Mouse (Mus musculus): ENCODE data around the gene Trak1. TPM values are rescaled to one million over a fixed set of nuclear protein-coding genes. Genes with fewer than 3 reads are reported as not detected.

Gene Trak1
- polyA plus RNA-seq, 1 experiment from 2014 or later = 20.8 TPM

DNA sequence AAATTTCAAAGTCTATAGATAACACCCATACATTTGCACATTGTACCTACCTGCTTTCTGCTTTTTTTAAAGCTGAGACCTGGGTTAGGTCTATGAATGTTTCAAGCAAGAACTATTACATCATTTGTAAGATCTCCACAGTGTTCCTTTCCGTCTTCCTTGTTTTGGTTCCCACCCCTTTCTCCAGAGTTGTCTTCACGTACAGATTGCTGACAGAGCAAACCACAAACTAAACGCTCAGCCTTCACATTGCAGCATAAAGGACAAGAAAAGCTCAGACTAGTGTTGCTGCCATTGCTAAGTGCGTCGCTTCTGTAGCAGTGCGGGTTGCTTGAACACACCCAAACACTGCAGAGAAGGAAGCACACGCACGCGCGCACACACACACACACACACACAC is 32.0 kb upstream of the Trak1 start:
- no peaks in the 10 kb centered on the region for H3K4me1 ChIP-seq (ENCODE audit: insufficient read depth)
- no peak for ATAC-seq (ENCODE audit: insufficient read depth)
- no peaks in the 10 kb centered on the region for H3K27me3 ChIP-seq (ENCODE audit: insufficient read depth, low read length)
- H3K4me2 ChIP-seq = no peak overlapping the region
- peaks cover 7% of the 10 kb centered on the region; the same call in 1 of the 2 replicates for H3K36me3 ChIP-seq (ENCODE audit: insufficient read depth)
- DNase-seq = no peak
- H3K9ac ChIP-seq = no peak overlapping the region
- no peak overlapping the region for H3K4me3 ChIP-seq (ENCODE audit: low read depth, low read length)
- 69% methylated on average over 10 of the region's 10 CpGs for WGBS
- no peaks in the 10 kb centered on the region for H3K9me3 ChIP-seq (ENCODE audit: low read depth, low read length)
- H3K27ac ChIP-seq (ENCODE audit: low read depth) = no peak overlapping the region
- no peak for TF ChIP-seq CTCF (IDR thresholded peaks at IDR 0.05; ENCODE audit: low read depth)

DNA sequence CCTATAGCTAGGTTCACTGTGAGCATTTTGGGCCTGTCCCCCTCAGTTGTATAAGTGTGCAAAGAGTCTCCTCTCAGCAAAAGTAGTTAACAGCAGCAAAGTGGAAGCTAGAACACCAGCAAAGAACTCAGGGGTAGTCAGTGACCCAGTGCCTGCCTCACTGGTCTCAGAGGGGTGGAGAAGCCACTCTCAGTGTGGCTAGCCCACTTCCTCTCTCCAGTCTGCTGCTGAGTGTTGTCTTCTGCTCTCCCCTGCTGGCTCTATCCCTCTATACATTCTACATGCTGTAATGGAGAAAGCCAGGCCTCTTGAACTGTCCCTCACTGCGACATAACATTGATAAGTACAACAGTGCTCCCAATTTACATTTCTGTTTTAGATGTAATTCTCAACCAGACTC is 26.2 kb upstream of the Trak1 start:
- H3K4me1 ChIP-seq (ENCODE audit: insufficient read depth) = no peaks in the 10 kb centered on the region
- 70% methylated on average over 1 of the region's 1 CpGs for WGBS
- no peak overlapping the region for H3K4me2 ChIP-seq
- H3K27me3 ChIP-seq (ENCODE audit: insufficient read depth, low read length) = no peaks in the 10 kb centered on the region
- no peak for TF ChIP-seq CTCF (IDR thresholded peaks at IDR 0.05; ENCODE audit: low read depth)
- no peak overlapping the region for H3K9ac ChIP-seq
- DNase-seq (no peak), ATAC-seq (ENCODE audit: insufficient read depth) (no peak)
- no peak overlapping the region for H3K4me3 ChIP-seq (ENCODE audit: low read depth, low read length)
- H3K9me3 ChIP-seq (ENCODE audit: low read depth, low read length) = no peaks in the 10 kb centered on the region
- no peak overlapping the region for H3K27ac ChIP-seq (ENCODE audit: low read depth)
- no peaks in the 10 kb centered on the region for H3K36me3 ChIP-seq (ENCODE audit: insufficient read depth)

GRCm38 (mm10) chr9:121271561-121271960 is 25.7 kb upstream of the Trak1 start:
- Histone ChIP-seq H3K4me3 (ENCODE audit: low read depth, low read length) (no peak overlapping the region), H3K36me3 (ENCODE audit: insufficient read depth) (no peaks in the 10 kb centered on the region), H3K4me2 (no peak overlapping the region), H3K4me1 (ENCODE audit: insufficient read depth) (no peaks in the 10 kb centered on the region), H3K27me3 (ENCODE audit: insufficient read depth, low read length) (no peaks in the 10 kb centered on the region), H3K9me3 (ENCODE audit: low read depth, low read length) (no peaks in the 10 kb centered on the region), H3K27ac (ENCODE audit: low read depth) (no peak overlapping the region), H3K9ac (no peak overlapping the region)
- TF ChIP-seq CTCF (IDR thresholded peaks at IDR 0.05; ENCODE audit: low read depth) = no peak
- ATAC-seq (ENCODE audit: insufficient read depth) (peak; percentile 82), DNase-seq (peak; percentile 30)
- WGBS = 38% methylated on average over 4 of the region's 4 CpGs

- TF ChIP-seq CTCF (IDR thresholded peaks at IDR 0.05; ENCODE audit: low read depth) = no peak
- no peak overlapping the region for H3K27ac ChIP-seq (ENCODE audit: low read depth)
- ATAC-seq (ENCODE audit: insufficient read depth) = no peak
- peak overlapping the region; percentile 56 for H3K4me3 ChIP-seq (ENCODE audit: low read depth, low read length)
- 11% methylated on average over 15 of the region's 15 CpGs for WGBS
- no peak for DNase-seq
- peak overlapping the region; percentile 89 for H3K4me2 ChIP-seq
- no peaks in the 10 kb centered on the region for H3K9me3 ChIP-seq (ENCODE audit: low read depth, low read length)
- peak overlapping the region; percentile 55 for H3K9ac ChIP-seq
- no peaks in the 10 kb centered on the region for H3K27me3 ChIP-seq (ENCODE audit: insufficient read depth, low read length)
- H3K36me3 ChIP-seq (ENCODE audit: insufficient read depth) = no peaks in the 10 kb centered on the region
- no peaks in the 10 kb centered on the region for H3K4me1 ChIP-seq (ENCODE audit: insufficient read depth)
Observed at GRCm38 (mm10) chr9:121276745-121277117, 20.6 kb upstream of the Trak1 start.

DNA sequence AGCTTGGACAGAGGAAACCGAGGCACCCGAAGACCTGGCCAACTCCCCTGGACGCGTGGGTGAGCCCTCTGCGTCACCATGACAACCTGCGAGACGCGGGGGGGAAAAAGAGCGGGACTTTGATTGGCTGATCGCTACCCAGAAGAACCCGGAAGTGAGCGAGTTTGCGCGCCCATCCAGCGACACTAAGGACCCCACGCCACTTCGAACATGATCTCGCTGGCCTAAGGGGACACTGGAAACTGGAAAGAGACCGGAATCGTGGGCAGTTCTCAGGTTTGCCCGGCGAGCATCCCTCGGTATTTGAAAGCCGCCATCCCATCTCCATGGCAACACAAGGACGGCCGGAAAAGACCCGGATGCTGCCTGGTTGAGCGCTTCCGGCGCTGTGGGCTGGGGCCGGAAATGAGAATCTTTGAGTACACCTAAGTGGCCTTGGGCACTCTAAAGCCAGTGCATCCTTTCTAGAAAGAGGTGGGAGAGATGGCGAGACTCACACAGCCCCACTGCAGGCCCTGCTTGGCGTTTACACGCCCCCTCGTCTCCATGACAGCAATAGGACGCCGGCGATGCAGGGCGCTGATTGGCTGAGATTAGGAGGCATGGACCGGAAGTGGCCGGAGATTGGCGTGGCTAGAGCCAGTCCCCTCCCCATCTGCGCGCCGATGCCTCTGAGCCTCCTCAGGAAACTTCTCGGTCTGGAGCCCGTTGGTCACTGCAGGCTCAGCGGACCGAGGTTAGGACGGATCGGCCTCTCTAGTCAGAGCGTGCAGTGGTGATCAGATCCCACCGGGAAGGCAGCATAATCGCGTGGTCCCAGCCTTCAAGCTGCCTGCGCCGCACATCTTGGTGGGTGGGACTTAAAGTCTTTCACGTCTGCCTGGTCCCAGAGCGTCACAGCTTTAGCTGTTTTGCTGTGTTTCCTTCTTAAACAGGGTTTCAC is 19.9 kb upstream of the Trak1 start, which contains the start of gene Ulk4:
TSS of gene Ulk4 (minus strand) at position 80 of the 943 bp plus-strand sequence.
- peak; percentile 96 for DNase-seq
- Histone ChIP-seq H3K9me3 (ENCODE audit: low read depth, low read length) (no peaks in the 10 kb centered on the region), H3K4me1 (ENCODE audit: insufficient read depth) (no peaks in the 10 kb centered on the region), H3K9ac (peak within 1 kb of the TSS; percentile 55), H3K27me3 (ENCODE audit: insufficient read depth, low read length) (no peaks in the 10 kb centered on the region), H3K4me2 (peak within 1 kb of the TSS; percentile 89), H3K36me3 (ENCODE audit: insufficient read depth) (no peaks in the 10 kb centered on the region), H3K4me3 (ENCODE audit: low read depth, low read length) (peak within 1 kb of the TSS; percentile 56), H3K27ac (ENCODE audit: low read depth) (peak within 1 kb of the TSS; percentile 74)
- peak; percentile 97 for ATAC-seq (ENCODE audit: insufficient read depth)
- WGBS = under 1% methylated on average over 59 of the region's 59 CpGs
- TF ChIP-seq CTCF (IDR thresholded peaks at IDR 0.05; ENCODE audit: low read depth) = no peak

- no peak for DNase-seq
- no peaks in the 10 kb centered on the region for H3K4me1 ChIP-seq (ENCODE audit: insufficient read depth)
- H3K36me3 ChIP-seq (ENCODE audit: insufficient read depth) = no peaks in the 10 kb centered on the region
- no peak for TF ChIP-seq CTCF (IDR thresholded peaks at IDR 0.05; ENCODE audit: low read depth)
- H3K9me3 ChIP-seq (ENCODE audit: low read depth, low read length) = peaks cover 6% of the 10 kb centered on the region; the same call in 1 of the 2 replicates
- 74% methylated on average over 5 of the region's 5 CpGs for WGBS
- H3K9ac ChIP-seq = no peak overlapping the region
- no peak for ATAC-seq (ENCODE audit: insufficient read depth)
- no peak overlapping the region for H3K27ac ChIP-seq (ENCODE audit: low read depth)
- H3K4me2 ChIP-seq = no peak overlapping the region
- no peaks in the 10 kb centered on the region for H3K27me3 ChIP-seq (ENCODE audit: insufficient read depth, low read length)
- no peak overlapping the region for H3K4me3 ChIP-seq (ENCODE audit: low read depth, low read length)
Observed at GRCm38 (mm10) chr9:121279216-121279615, 18.1 kb upstream of the Trak1 start.

DNA sequence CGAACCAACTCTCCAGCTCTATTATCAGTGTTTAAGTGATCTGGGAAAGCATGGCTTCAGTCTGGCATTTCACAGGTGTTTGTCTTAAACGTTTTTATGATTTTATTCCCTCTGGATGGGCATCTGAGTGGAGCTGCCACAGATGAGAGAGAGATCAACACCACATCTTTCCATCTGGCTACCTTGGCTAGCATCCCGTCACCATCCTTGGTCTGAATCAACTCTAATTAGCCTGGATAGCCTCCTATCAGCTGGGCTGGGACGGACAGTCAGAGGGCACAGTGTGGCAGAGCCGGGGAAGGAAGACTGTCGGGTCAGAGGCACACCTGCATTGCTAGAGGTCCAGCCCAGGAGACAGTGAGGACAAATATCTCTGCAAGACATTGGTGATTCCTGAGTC is 15.4 kb upstream of the Trak1 start:
- no peak overlapping the region for H3K27ac ChIP-seq (ENCODE audit: low read depth)
- no peaks in the 10 kb centered on the region for H3K4me1 ChIP-seq (ENCODE audit: insufficient read depth)
- H3K36me3 ChIP-seq (ENCODE audit: insufficient read depth) = no peaks in the 10 kb centered on the region
- 81% methylated on average over 6 of the region's 6 CpGs for WGBS
- no peak overlapping the region for H3K4me3 ChIP-seq (ENCODE audit: low read depth, low read length)
- H3K27me3 ChIP-seq (ENCODE audit: insufficient read depth, low read length) = no peaks in the 10 kb centered on the region
- DNase-seq = no peak
- no peak for ATAC-seq (ENCODE audit: insufficient read depth)
- H3K9ac ChIP-seq = no peak overlapping the region
- peaks cover 6% of the 10 kb centered on the region; the same call in 1 of the 2 replicates for H3K9me3 ChIP-seq (ENCODE audit: low read depth, low read length)
- no peak for TF ChIP-seq CTCF (IDR thresholded peaks at IDR 0.05; ENCODE audit: low read depth)
- no peak overlapping the region for H3K4me2 ChIP-seq

All from lung, embryonic 14.5 days (tissue).